Mouse (Mus musculus): ENCODE measurements around the gene Ppm1h.

Ppm1h gene

GRCm38 (mm10) chr10:122858904-122859641 is 180.5 kb downstream of the Ppm1h start:
- no peak for TF ChIP-seq GATA4 (IDR thresholded peaks at IDR 0.05; ENCODE audit: insufficient replicate concordance, low read length)

- TF ChIP-seq GATA4 (IDR thresholded peaks at IDR 0.05; ENCODE audit: insufficient replicate concordance, low read length), result no peak
Measured at GRCm38 (mm10) chr10:122859642-122859997, 181.1 kb downstream of the Ppm1h start.

GRCm38 (mm10) chr10:122860076-122860475 is 181.5 kb downstream of the Ppm1h start:
- TF ChIP-seq GATA4 (IDR thresholded peaks at IDR 0.05; ENCODE audit: insufficient replicate concordance, low read length), result no peak

- TF ChIP-seq GATA4 (IDR thresholded peaks at IDR 0.05; ENCODE audit: insufficient replicate concordance, low read length), result no peak
Measured at GRCm38 (mm10) chr10:122861696-122862385, 183.3 kb downstream of the Ppm1h start.

GRCm38 (mm10) chr10:122862386-122863023 is 183.9 kb downstream of the Ppm1h start:
- TF ChIP-seq GATA4 (IDR thresholded peaks at IDR 0.05; ENCODE audit: insufficient replicate concordance, low read length), result no peak

- no peak for TF ChIP-seq GATA4 (IDR thresholded peaks at IDR 0.05; ENCODE audit: insufficient replicate concordance, low read length)
Measured at GRCm38 (mm10) chr10:122869865-122870503, 191.4 kb downstream of the Ppm1h start.

- no peak for TF ChIP-seq GATA4 (IDR thresholded peaks at IDR 0.05; ENCODE audit: insufficient replicate concordance, low read length)
Measured at GRCm38 (mm10) chr10:122870848-122871494, 192.4 kb downstream of the Ppm1h start.

- no peak for TF ChIP-seq GATA4 (IDR thresholded peaks at IDR 0.05; ENCODE audit: insufficient replicate concordance, low read length)
Measured at GRCm38 (mm10) chr10:122872720-122873119, 194.2 kb downstream of the Ppm1h start.

- no peak for TF ChIP-seq GATA4 (IDR thresholded peaks at IDR 0.05; ENCODE audit: insufficient replicate concordance, low read length)
Measured at GRCm38 (mm10) chr10:122876964-122877363, 198.4 kb downstream of the Ppm1h start.

GRCm38 (mm10) chr10:122877436-122877835 is 198.9 kb downstream of the Ppm1h start:
- TF ChIP-seq GATA4 (IDR thresholded peaks at IDR 0.05; ENCODE audit: insufficient replicate concordance, low read length), result no peak

GRCm38 (mm10) chr10:122881456-122881855 is 202.9 kb downstream of the Ppm1h start:
- no peak for TF ChIP-seq GATA4 (IDR thresholded peaks at IDR 0.05; ENCODE audit: insufficient replicate concordance, low read length)

GRCm38 (mm10) chr10:122882614-122883013 is 204.1 kb downstream of the Ppm1h start:
- no peak for TF ChIP-seq GATA4 (IDR thresholded peaks at IDR 0.05; ENCODE audit: insufficient replicate concordance, low read length)

- no peak for TF ChIP-seq GATA4 (IDR thresholded peaks at IDR 0.05; ENCODE audit: insufficient replicate concordance, low read length)
Measured at GRCm38 (mm10) chr10:122883823-122884743, 205.5 kb downstream of the Ppm1h start.

GRCm38 (mm10) chr10:122885301-122885700 is 206.7 kb downstream of the Ppm1h start:
- no peak for TF ChIP-seq GATA4 (IDR thresholded peaks at IDR 0.05; ENCODE audit: insufficient replicate concordance, low read length)
